Mouse (Mus musculus): Measurements from ENCODE around the gene Otoa.

The Otoa gene

GRCm38 (mm10) chr7:121211804-121212203 is 130.4 kb downstream of the Otoa start:
- in situ Hi-C loops (cut with MboI, MseI): no loop called here

Data from T-helper 17 cell (primary cell).